Mouse (Mus musculus) heart, adult 2 months (tissue): ENCODE results near the gene Kat6b.

ENCODE experiments used
- CTCF ChIP-seq: fragments of 200-600 bp; IDR thresholded peaks from 2 replicates; pipeline ENCODE4 v1.8.1; 2022; ENCODE audit warnings: antibody characterized with exemption, mild to moderate bottlenecking, moderate library complexity
- EP300 ChIP-seq: fragments of 200-500 bp; IDR thresholded peaks from 2 replicates; pipeline ENCODE4 v1.6.1; 2011; ENCODE audit warnings: low read depth, low read length, control low read depth; ENCODE audit not compliant: insufficient read depth

- TF ChIP-seq CTCF, result no peak
- no peak for TF ChIP-seq EP300
Observed at GRCm38 (mm10) chr14:21696186-21696830, 215.1 kb downstream of the Kat6b start.
